ENCODE assay signal across 8 mouse cellular contexts in the genomic region with DNA sequence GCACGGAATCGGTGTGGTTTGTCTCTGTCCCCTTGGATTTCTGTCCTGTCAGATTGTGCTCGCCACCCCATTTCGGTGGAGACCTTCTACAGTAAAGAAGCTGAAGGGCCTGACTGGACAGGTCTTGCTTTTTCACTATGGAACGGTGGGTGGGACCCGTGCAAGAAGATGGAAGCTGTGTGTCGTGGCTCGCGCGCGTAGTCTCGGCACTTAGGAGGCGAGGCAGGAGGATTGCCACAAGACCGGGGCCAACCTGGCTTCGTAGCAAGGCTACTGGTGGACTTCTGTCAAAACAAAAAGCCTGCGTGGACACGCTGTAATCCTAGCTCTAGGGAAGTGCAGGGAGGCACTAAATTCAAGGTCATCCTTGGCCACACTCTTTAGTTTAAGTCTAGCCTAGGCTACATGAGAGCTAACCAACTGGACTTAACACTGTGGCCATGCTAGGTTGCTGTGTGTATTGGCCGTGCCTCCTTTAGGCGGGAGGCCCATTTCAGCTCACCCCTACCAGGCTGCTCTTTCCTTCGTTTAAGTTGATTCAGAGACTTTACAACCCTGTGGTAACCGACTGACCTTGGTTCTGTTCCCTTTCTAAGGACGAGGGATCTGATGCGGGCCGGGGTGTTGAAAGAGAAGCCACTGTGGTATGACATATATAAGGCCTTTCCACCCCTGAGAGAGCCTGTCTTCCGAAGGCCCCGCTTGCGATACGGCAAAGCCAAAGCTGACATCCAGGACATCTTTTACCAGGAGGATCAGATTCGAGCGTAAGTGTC. TPM values are rescaled to one million over a fixed set of nuclear protein-coding genes. Genes with fewer than 3 reads are reported as not detected.
DNase-seq lines count a peak whose midpoint lies in the region; ATAC-seq lines count a peak whose summit lies in the region.

No protein-coding gene starts in this region.

- peaks cover 40% of the 10 kb centered on the region for H3K36me3 ChIP-seq in heart, embryonic 13.5 days
- peaks cover under 1% of the 10 kb centered on the region; the same call in 1 of the 2 replicates for H3K36me3 ChIP-seq in forebrain, embryonic 16.5 days (ENCODE audit: control insufficient read depth, insufficient read depth)
- H3K36me3 ChIP-seq in liver, embryonic 16.5 days (ENCODE audit: control insufficient read depth, insufficient read depth), result peaks cover under 1% of the 10 kb centered on the region; the same call in 1 of the 2 replicates

- ATAC-seq in heart, embryonic 13.5 days (ENCODE audit: extremely low read depth, insufficient number of reproducible peaks, low FRiP score, low TSS enrichment), result no peak; the same call in 1 of the 2 replicates
- peak; percentile 9 for ATAC-seq in forebrain, embryonic 16.5 days
- peak; percentile 4; the same call in 1 of the 2 replicates for ATAC-seq in liver, embryonic 16.5 days (ENCODE audit: low read depth)

- no peaks in the 10 kb centered on the region for H3K27me3 ChIP-seq in heart, embryonic 13.5 days (replicated peaks)
- no peaks in the 10 kb centered on the region for H3K27me3 ChIP-seq in forebrain, embryonic 16.5 days (replicated peaks; ENCODE audit: control insufficient read depth, insufficient read depth, low read length)
- H3K27me3 ChIP-seq in liver, embryonic 16.5 days (ENCODE audit: control insufficient read depth, insufficient read depth, low read depth, low read length), result no peaks in the 10 kb centered on the region

- DNase-seq in heart, postnatal 4 days, result no peak
- DNase-seq in MN1 (ENCODE audit: low spot score), result peak; percentile 33
- no peak for DNase-seq in thymus, postnatal 0 days (ENCODE audit: low spot score)
- no peak for DNase-seq in layer of hippocampus, adult 8-10 months (ENCODE audit: low spot score in 2 of 2)
- no peak for DNase-seq in frontal cortex, postnatal 36 days (ENCODE audit: low spot score in 2 of 2)

- H3K4me1 ChIP-seq in heart, embryonic 13.5 days, result peaks cover 62% of the 10 kb centered on the region
- peaks cover 26% of the 10 kb centered on the region for H3K4me1 ChIP-seq in forebrain, embryonic 16.5 days (replicated peaks; ENCODE audit: control insufficient read depth, insufficient read depth, low read length)
- H3K4me1 ChIP-seq in liver, embryonic 16.5 days (ENCODE audit: control insufficient read depth, low read depth, low read length), result peaks cover 23% of the 10 kb centered on the region

- peak overlapping the region; percentile 91 for H3K4me2 ChIP-seq in heart, embryonic 13.5 days
- peak overlapping the region; percentile 93 for H3K4me2 ChIP-seq in forebrain, embryonic 16.5 days (ENCODE audit: low read length)
- H3K4me2 ChIP-seq in liver, embryonic 16.5 days (ENCODE audit: low read depth, low read length), result peak overlapping the region; percentile 72

- 27% methylated on average over 30 of the region's 30 CpGs for WGBS in heart, embryonic 13.5 days
- 33% methylated on average over 30 of the region's 30 CpGs for WGBS in forebrain, embryonic 16.5 days
- WGBS in liver, embryonic 16.5 days (ENCODE audit: insufficient replicate concordance), result 23% methylated on average over 30 of the region's 30 CpGs

- H3K4me3 ChIP-seq in heart, embryonic 13.5 days, result peak overlapping the region; percentile 95
- H3K4me3 ChIP-seq in forebrain, embryonic 16.5 days (replicated peaks; ENCODE audit: low read length), result peak overlapping the region; percentile 89
- peak overlapping the region; percentile 78 for H3K4me3 ChIP-seq in liver, embryonic 16.5 days (ENCODE audit: low read depth, low read length)

- H3K9me3 ChIP-seq in heart, embryonic 13.5 days, result no peaks in the 10 kb centered on the region
- H3K9me3 ChIP-seq in forebrain, embryonic 16.5 days (ENCODE audit: control insufficient read depth, low read length), result no peaks in the 10 kb centered on the region
- no peaks in the 10 kb centered on the region for H3K9me3 ChIP-seq in liver, embryonic 16.5 days (replicated peaks; ENCODE audit: control insufficient read depth, low read length)

- H3K9ac ChIP-seq in heart, embryonic 13.5 days, result peak overlapping the region; percentile 93
- peak overlapping the region; percentile 86 for H3K9ac ChIP-seq in forebrain, embryonic 16.5 days (replicated peaks; ENCODE audit: low read depth, low read length)
- peak overlapping the region; percentile 78 for H3K9ac ChIP-seq in liver, embryonic 16.5 days (ENCODE audit: low read depth, low read length)

- H3K27ac ChIP-seq in heart, embryonic 13.5 days (replicated peaks), result peak overlapping the region; percentile 94
- H3K27ac ChIP-seq in forebrain, embryonic 16.5 days (ENCODE audit: low read length), result peak overlapping the region; percentile 63
- peak overlapping the region; percentile 15; the same call in 1 of the 2 replicates for H3K27ac ChIP-seq in liver, embryonic 16.5 days (ENCODE audit: low read length)

RNA-seq across cellular contexts. Expression of gene Mrps23, which starts 0.6 kb away (rescaled TPM):
- polyA plus RNA-seq in heart, embryonic 13.5 days (2015; fragmentation: Nextera tagmentation; extraction: Ambion mirVana), result 76.0 and 82.1 TPM in 2 replicates
- total RNA-seq in heart, postnatal 4 days (2021), result 100 to 1,000 TPM; 204 to 207 TPM
- 64.9 and 68.8 TPM in 2 replicates for polyA plus RNA-seq in forebrain, embryonic 16.5 days (2015; fragmentation: Nextera tagmentation; extraction: Ambion mirVana)
- polyA plus RNA-seq in liver, embryonic 16.5 days (2015; fragmentation: Nextera tagmentation; extraction: Ambion mirVana), result 23.5 and 26.1 TPM in 2 replicates
- polyA plus RNA-seq in thymus, postnatal 0 days (2015; fragmentation: Nextera tagmentation; extraction: Ambion mirVana), result 90.0 and 95.0 TPM in 2 replicates
- total RNA-seq in layer of hippocampus, adult 8-10 months (2022), result 10 to 100 TPM; 63.2 to 64.8 (median 63.7) TPM

Comparison
In these comparisons a context has a peak if more than half of its experiments do, and no peak if none do; other contexts are left out.
1. H3K27ac ChIP-seq: peak in every context shown above with its lines; median percentile 94 in heart, embryonic 13.5 days; 63 in forebrain, embryonic 16.5 days; 15 in liver, embryonic 16.5 days.